Mouse (Mus musculus): ENCODE results near the gene Rps6ka1.

DNA sequence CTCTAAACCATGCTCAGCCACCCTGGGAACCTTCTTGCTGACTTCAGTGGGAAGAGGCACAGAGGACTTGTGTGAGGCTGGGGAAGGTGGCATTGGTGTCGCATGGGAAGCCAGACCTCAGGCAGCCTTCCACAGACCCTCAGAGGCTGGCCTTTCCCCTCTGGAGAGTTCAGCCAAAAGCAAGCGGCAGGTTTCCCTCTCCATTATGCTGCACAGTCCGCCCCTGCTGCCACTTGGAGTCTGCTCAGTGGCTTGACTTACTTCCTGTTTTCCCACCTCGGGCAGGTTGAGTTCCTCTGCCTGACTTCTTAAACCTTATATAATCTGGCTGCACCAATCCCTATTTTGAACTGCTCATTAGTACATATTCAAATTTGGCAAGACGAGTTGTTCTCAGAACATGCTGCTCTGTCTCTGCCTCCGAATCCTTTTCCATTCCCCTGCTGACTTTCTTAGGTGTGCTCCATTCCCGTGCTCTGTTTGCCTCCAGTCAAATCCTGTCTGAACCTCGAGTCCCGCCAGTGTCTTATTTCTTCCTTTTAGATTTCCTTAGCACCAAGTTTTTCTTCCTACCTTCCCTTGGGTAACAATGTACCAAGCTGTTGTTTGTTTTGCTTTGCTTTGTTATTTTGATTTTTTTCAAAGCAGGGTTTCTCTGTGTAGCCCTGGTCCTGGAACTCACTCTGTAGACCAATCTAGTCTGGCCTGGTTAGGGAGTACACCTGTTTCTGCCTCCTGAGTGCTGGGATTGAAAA, 66.6 kb downstream of the Rps6ka1 start:
- TF ChIP-seq CTCF (IDR thresholded peaks at IDR 0.05; ENCODE audit: insufficient read depth, low read depth, low read length) (no peak), POLR2A (IDR thresholded peaks at IDR 0.05; ENCODE audit: insufficient read depth, low read depth, low read length) (no peak)
